Mouse (Mus musculus) layer of hippocampus, postnatal 25 days (tissue): ENCODE results near the gene Eps8l1. TPM values are rescaled to one million over a fixed set of nuclear protein-coding genes. Genes with fewer than 3 reads are reported as not detected.

Experiments used
- DNase-seq, 2 experiments: peaks; one replicate each; pipeline ENCODE4 v3.0.0; 2022; ENCODE audit warnings: mixed read lengths in 2 of 2, low spot score in 1 of 2; ENCODE audit errors: extremely low spot score in 1 of 2
- total RNA-seq, 2 experiments: library from RNA; stranded (reverse); gene quantifications; 2 replicates each; pipeline ENCODE4 v1.2.3; 2021

Eps8l1 gene
- total RNA-seq, 2 experiments from 2014 or later, result 5.3 to 5.7 TPM

GRCm38 (mm10) chr7:4473940-4474339 is 13.5 kb downstream of the Eps8l1 start:
- no peak for DNase-seq

- DNase-seq, result peak in 1 of 2 experiments; percentile 42
Measured at GRCm38 (mm10) chr7:4478021-4478795, 17.7 kb downstream of the Eps8l1 start.

- DNase-seq, result no peak
Measured at GRCm38 (mm10) chr7:4478796-4479291, 18.4 kb downstream of the Eps8l1 start.

GRCm38 (mm10) chr7:4479674-4480073 is 19.2 kb downstream of the Eps8l1 start:
- DNase-seq, result no peak

GRCm38 (mm10) chr7:4482281-4482680 is 21.8 kb downstream of the Eps8l1 start:
- no peak for DNase-seq

GRCm38 (mm10) chr7:4491308-4491707 is 30.8 kb downstream of the Eps8l1 start:
- no peak for DNase-seq

GRCm38 (mm10) chr7:4492284-4493224 is 32.1 kb downstream of the Eps8l1 start:
- DNase-seq, result no peak

- DNase-seq, result no peak
Measured at GRCm38 (mm10) chr7:4493991-4494390, 33.5 kb downstream of the Eps8l1 start.

GRCm38 (mm10) chr7:4496468-4496867 is 36.0 kb downstream of the Eps8l1 start:
- no peak for DNase-seq

- DNase-seq, result no peak
Measured at GRCm38 (mm10) chr7:4497271-4497903, 36.9 kb downstream of the Eps8l1 start.

- DNase-seq, result no peak
Measured at GRCm38 (mm10) chr7:4498251-4498650, 37.8 kb downstream of the Eps8l1 start.

GRCm38 (mm10) chr7:4499034-4499433 is 38.6 kb downstream of the Eps8l1 start:
- DNase-seq, result no peak

- peak; percentile 33 to 46 for DNase-seq
Measured at GRCm38 (mm10) chr7:4500892-4501471, 40.5 kb downstream of the Eps8l1 start.

GRCm38 (mm10) chr7:4501558-4502397 is 41.3 kb downstream of the Eps8l1 start, which contains the start of gene Ppp1r12c:
Gene Ppp1r12c, minus strand, starts transcription at chr7:4501680.
- DNase-seq, result peak; percentile 95 to 96

- no peak for DNase-seq
Measured at GRCm38 (mm10) chr7:4502421-4503090, 42.1 kb downstream of the Eps8l1 start.

GRCm38 (mm10) chr7:4503100-4503499 is 42.6 kb downstream of the Eps8l1 start:
- no peak for DNase-seq

- DNase-seq, result no peak
Measured at GRCm38 (mm10) chr7:4503858-4504257, 43.4 kb downstream of the Eps8l1 start.

- no peak for DNase-seq
Measured at GRCm38 (mm10) chr7:4504646-4505435, 44.4 kb downstream of the Eps8l1 start.
